Mouse (Mus musculus) gastrocnemius, adult 2 months (tissue): ENCODE data around the gene Degs2. TPM values are rescaled to one million over a fixed set of nuclear protein-coding genes. Genes with fewer than 3 reads are reported as not detected.

Experiments used
- DNase-seq: peaks from one replicate; pipeline ENCODE4 v3.0.0; 2022
- H3K27ac ChIP-seq: fragments of 200-600 bp; 2 replicates; pipeline ENCODE4 v1.8.1; 2022; ENCODE audit warnings: mild to moderate bottlenecking
- H3K4me3 ChIP-seq: fragments of 200-600 bp; 2 replicates; pipeline ENCODE4 v1.8.1; 2022; ENCODE audit warnings: mild to moderate bottlenecking, moderate library complexity
- CTCF ChIP-seq: fragments of 200-600 bp; IDR thresholded peaks from 2 replicates; pipeline ENCODE4 v1.8.1; 2022; ENCODE audit warnings: antibody characterized with exemption, mild to moderate bottlenecking, moderate library complexity
- intact Hi-C: fragments of 180-260 bp; cut with DNase I; formaldehyde crosslinking; loops from one replicate; pipeline ENCODE4 v1.15.1; 2025
- total RNA-seq, 2 experiments: library from RNA; stranded (reverse); gene quantifications; 2 replicates each; pipeline ENCODE4 v1.2.3; 2021

Gene Degs2
- total RNA-seq, 2 experiments from 2014 or later = not detected

DNA sequence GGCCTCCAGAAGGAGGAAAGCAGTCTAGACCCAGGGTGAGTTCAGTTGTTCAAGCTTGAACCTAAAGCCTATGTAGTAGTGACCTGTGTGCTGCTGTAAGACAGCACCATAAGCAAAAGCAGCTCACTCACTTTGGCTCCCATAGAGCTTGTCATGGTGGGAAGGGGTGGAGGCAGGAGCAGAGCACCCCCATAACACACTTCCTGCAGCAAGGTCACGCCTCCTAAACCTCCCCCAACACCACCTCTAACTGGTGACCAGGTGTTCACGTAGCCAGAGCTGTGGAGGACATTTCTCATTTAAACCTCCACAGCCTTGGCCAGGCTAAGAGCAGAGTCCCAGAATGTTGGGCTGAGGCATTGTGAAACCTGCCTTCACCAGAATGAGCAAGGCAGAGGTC, 30.6 kb downstream of the Degs2 start:
- intact Hi-C loops = no loop called here
- TF ChIP-seq CTCF = no peak
- H3K4me3 ChIP-seq = no peak overlapping the region
- DNase-seq = no peak
- no peak overlapping the region for H3K27ac ChIP-seq

- H3K4me3 ChIP-seq = no peak overlapping the region
- no peak for TF ChIP-seq CTCF
- H3K27ac ChIP-seq = peak overlapping the region; percentile 67
- peak; percentile 62 for DNase-seq
- intact Hi-C loops = no loop called here
These were observed 33.4 kb downstream of the Degs2 start for GRCm38 (mm10) chr12:108668606-108669235.

DNA sequence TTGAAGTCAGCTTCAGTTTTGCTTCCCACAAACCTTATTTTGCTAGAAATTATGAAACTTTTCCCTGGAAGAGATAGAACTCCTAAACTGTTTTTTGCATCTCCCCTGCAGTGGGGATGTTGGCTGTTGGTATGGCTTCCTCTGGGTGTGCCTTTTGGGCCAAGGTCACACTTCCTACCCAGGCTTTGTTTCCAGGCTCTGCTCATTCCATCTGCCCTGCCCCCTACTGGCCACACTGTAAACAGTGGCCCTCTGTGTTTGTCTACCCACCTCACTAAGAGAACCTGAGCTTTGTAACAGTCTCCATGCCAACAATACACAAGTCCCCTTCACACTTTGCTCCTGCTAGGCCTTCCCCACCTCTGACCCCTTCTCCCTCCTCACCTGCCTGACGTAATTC, 44.8 kb downstream of the Degs2 start:
- peak; percentile 53 for DNase-seq
- intact Hi-C loops = loop anchor here (5.0 kb wide), 1 partner anchor 45 kb away; no protein-coding TSS in a partner anchor
- peak; percentile 71 for TF ChIP-seq CTCF
- Histone ChIP-seq H3K27ac (peak overlapping the region; percentile 73), H3K4me3 (no peak overlapping the region)

DNA sequence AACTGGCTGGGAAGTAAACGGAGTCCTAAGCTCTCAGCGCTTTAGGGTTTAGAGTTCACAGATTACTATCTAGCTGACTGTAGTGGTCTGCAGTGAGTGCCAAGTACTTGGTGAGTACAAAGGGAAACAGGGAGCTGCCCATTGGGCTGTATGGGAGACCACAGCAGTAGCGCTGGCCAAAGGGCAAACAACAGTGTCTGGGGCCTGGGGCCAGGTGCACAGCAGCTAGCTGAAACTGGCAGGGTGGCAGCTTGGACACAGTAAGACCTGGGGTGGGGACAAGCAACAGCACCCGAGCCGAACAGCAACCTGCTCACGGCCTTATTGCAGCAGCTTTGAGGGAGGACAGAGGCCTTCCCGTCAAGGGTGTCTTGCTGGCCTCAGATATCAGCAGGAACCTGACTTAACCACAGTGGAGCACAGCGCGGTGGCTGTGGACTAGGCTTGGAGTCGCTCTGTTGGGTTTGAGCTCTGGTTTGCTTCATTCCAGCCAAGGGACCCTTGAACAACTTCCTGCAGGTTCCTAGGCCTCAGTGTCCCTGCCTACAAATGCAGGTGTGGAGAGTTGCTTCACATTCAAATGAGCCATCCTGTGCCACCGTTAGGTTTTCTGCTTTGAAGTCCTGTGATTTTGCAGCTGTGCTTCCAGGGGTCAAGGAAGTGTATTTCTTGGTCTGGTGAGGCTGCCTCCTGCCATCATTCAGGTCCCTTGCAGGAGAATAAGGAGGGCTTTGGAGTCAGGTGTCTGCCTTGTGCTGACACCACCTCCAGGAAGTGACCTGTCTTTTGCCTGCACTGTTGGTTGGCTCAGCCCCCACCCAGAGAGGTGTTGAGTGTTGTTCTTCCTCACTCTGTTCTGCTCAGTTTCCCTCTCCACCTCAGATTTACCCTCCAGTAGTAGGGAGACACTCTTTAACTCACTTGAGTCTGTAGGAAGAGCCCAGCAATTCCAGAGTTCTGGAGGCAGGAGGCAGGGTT, 48.5 kb downstream of the Degs2 start:
- no peak overlapping the region for H3K27ac ChIP-seq
- intact Hi-C loops = no loop called here
- no peak overlapping the region for H3K4me3 ChIP-seq
- no peak for TF ChIP-seq CTCF
- DNase-seq = no peak

GRCm38 (mm10) chr12:108651053-108651660, 51.0 kb downstream of the Degs2 start:
- DNase-seq = peak; percentile 85
- H3K4me3 ChIP-seq = 0 out of 2 replicates have a peak overlapping the region, but pooled peaks have one; percentile 10
- H3K27ac ChIP-seq = peak overlapping the region; percentile 31; the same call in 1 of the 2 replicates
- TF ChIP-seq CTCF = 0 out of 2 replicates have a peak, but pooled peaks have one; percentile 16
- intact Hi-C loops = no loop called here

GRCm38 (mm10) chr12:108647784-108648183, 54.3 kb downstream of the Degs2 start:
- H3K4me3 ChIP-seq = no peak overlapping the region

DNA sequence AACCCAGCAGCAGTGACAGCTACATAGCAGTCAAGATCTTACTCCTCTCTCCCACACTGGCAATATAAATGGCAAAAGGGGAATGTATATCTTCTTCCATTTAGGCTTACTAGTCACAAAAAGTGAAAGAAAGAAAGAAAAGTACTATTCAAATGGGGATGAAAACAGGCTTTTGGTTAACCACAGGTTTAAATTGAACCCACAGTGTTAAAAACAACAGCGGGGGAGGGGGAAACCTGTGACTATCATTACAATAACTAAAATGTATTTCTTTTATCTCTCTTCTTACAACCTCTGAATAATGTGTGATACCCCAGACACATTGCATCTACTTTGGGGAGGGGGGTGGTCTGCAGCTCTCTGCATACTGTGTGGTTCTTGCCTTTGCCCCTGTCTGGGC, 55.9 kb downstream of the Degs2 start:
- intact Hi-C loops = no loop called here
- DNase-seq = no peak
- Histone ChIP-seq H3K4me3 (no peak overlapping the region), H3K27ac (no peak overlapping the region)
- no peak for TF ChIP-seq CTCF

More at GRCm38 (mm10) chr12:108647784-108648183, 54.3 kb downstream of the Degs2 start:
- no peak for TF ChIP-seq CTCF
- intact Hi-C loops = no loop called here
- no peak overlapping the region for H3K27ac ChIP-seq
- DNase-seq = no peak

DNA sequence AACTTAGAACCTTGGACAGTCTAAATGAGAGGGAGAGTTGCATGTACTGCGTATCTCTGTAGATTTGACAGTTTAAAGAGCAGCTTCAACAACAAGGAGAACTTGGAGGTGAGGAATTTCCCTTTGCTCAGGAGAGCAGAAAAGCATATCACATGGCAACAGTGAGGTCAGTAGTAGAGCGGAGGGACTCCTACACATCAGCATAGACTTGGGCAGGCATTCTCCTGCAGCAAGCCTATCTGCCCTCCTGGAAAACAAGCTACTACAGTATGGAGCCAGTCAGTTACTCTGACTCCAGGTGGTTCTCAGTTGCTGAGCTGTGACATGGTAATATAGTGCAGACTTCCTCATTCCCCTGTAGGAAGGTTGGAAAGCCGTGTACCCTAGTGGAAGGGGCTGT, 60.1 kb downstream of the Degs2 start:
- intact Hi-C loops = no loop called here
- TF ChIP-seq CTCF = no peak

DNA sequence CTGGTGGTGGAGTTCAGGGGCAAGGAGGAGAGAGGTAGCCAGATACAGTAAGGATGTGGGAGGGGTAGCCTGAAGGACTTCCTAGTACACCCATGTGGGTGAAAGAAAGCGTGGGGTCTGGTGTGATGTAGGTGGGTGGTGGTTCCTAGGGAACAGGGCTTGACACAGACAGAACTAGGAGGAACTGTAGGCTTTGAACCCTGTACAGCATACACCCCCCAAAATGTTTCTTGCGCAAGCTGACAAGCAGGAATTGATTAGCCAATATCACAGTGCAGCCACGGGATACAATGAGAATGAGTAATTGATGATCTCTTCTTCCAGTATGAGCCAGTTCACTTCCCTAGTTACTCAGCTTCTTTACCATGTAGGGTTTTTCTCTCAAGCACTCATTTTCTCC, 63.0 kb downstream of the Degs2 start:
- no peak overlapping the region for H3K27ac ChIP-seq
- intact Hi-C loops = no loop called here
- no peak for TF ChIP-seq CTCF
- H3K4me3 ChIP-seq = no peak overlapping the region
- DNase-seq = no peak

More for the DNA sequence above, 60.1 kb downstream of the Degs2 start:
- Histone ChIP-seq H3K4me3 (no peak overlapping the region), H3K27ac (no peak overlapping the region)
- no peak for DNase-seq

- Histone ChIP-seq H3K4me3 (no peak overlapping the region), H3K27ac (no peak overlapping the region)
- no peak for DNase-seq
- TF ChIP-seq CTCF = no peak
- intact Hi-C loops = no loop called here
These were observed 64.7 kb downstream of the Degs2 start for GRCm38 (mm10) chr12:108637440-108637839.

DNA sequence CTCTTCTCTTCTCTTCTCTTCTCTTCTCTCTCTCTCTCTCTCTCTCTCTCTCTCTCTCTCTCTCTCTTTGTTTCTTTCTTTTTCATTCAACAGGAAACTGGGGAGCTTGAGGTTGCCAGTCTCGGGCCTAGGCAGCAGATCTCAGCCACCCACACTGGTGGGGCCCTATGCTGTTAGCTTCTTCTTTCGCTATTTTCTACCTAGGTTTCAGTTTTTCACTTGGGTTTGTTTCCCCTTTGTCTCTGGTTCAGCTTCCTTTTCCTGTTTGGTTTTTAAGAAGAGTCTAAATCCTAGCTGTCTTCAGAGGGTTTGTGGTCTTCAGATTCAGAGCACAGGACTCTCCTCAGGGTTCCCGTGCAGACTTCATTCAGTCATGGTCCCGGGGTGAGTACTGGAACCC, 66.6 kb downstream of the Degs2 start:
- no peak overlapping the region for H3K27ac ChIP-seq
- no peak for DNase-seq
- peak overlapping the region; percentile 22 for H3K4me3 ChIP-seq
- intact Hi-C loops = no loop called here
- TF ChIP-seq CTCF = no peak

DNA sequence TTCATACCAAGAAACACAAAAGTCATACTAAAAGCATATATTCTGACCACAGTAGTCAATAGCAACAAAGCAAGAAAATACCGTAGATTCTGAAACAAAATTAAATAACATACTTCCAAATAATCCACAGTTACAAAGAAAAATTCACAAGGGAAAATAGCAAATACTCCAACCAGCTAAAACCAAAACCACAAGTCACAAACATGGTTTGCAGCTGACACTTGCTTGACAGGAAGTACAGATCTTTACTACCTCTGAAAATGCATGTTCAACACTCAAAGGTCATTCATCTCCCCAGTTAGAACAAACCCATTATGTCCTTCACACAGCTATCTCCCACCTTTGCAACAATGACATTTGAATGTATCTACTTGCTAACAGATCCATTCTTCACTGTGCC, 68.1 kb downstream of the Degs2 start:
- DNase-seq = no peak
- Histone ChIP-seq H3K4me3 (no peak overlapping the region), H3K27ac (no peak overlapping the region)
- TF ChIP-seq CTCF = no peak
- intact Hi-C loops = no loop called here

- DNase-seq = no peak
These were observed 69.6 kb downstream of the Degs2 start for GRCm38 (mm10) chr12:108632501-108632900.

More at GRCm38 (mm10) chr12:108632501-108632900, 69.6 kb downstream of the Degs2 start:
- Histone ChIP-seq H3K27ac (no peak overlapping the region), H3K4me3 (no peak overlapping the region)
- intact Hi-C loops = no loop called here
- TF ChIP-seq CTCF = no peak
